Mouse (Mus musculus) cortical plate, adult 2 months (tissue): ENCODE measurements around the gene Draxin. TPM values are rescaled to one million over a fixed set of nuclear protein-coding genes. Genes with fewer than 3 reads are reported as not detected.
"Not testable (repeated sequence)": the region's sequence is repeated elsewhere in the genome, so short reads cannot be mapped to it uniquely, and the experiment has no call there.

Source experiments
- H3K27ac ChIP-seq: fragments of 200-500 bp; 2 replicates; pipeline ENCODE4 v1.5.1; 2012; ENCODE audit warnings: low read length, control low read depth, inconsistent platforms; ENCODE audit not compliant: insufficient read depth
- H3K4me1 ChIP-seq: fragments of 200-500 bp; 2 replicates; pipeline ENCODE4 v1.6.1; 2011; ENCODE audit warnings: low read length; ENCODE audit not compliant: control insufficient read depth, insufficient read depth
- H3K4me3 ChIP-seq: fragments of 200-500 bp; 2 replicates; pipeline ENCODE4 v1.5.1; 2011; ENCODE audit warnings: mild to moderate bottlenecking, low read length, control low read depth; ENCODE audit not compliant: insufficient read depth
- CTCF ChIP-seq: fragments of 200-500 bp; IDR thresholded peaks from 2 replicates; pipeline ENCODE4 v1.5.1; 2011; ENCODE audit warnings: mild to moderate bottlenecking, control low read depth, low read length; ENCODE audit not compliant: insufficient read depth; ENCODE audit errors: extremely low read depth
- POLR2A ChIP-seq: fragments of 200-500 bp; IDR thresholded peaks from 2 replicates; pipeline ENCODE4 v1.6.1; 2011; ENCODE audit warnings: mild to moderate bottlenecking, low read length, control low read depth; ENCODE audit not compliant: insufficient read depth; ENCODE audit errors: extremely low read depth
- polyA plus RNA-seq: library from polyadenylated mRNA; depleted of rRNA; stranded (reverse); fragments of >200 nt; gene quantifications from 2 replicates; pipeline ENCODE4 v1.2.3, GENCODE M21; 2012; rRNA removed

Gene Draxin
- polyA plus RNA-seq, 1 experiment = 0.42 TPM

DNA sequence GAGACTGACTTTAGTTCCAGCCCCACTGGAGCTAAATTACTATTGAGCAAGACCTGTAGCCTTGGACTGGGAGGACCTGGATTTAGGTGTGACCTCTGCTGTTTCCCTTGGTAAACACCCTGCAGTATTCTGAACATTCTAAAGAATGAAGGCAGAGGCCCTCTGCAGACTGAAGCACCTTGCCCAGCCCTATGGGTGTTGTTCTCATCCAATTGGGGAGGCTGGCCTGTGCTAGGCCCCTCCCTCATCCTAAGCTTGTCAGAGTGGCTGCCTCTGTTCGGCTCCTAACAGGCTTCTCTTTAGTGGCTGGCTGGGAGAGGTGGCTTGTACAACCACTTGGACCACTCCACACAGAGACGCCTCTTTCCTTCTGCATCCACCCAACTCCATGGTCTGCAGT lies 77.5 kb downstream of the Draxin start:
- 0 out of 2 replicates have a peak overlapping the region, but pooled peaks have one; percentile 1 for H3K27ac ChIP-seq
- TF ChIP-seq POLR2A = no peak
- TF ChIP-seq CTCF = no peak
- H3K4me1 ChIP-seq = no peaks in the 10 kb centered on the region
- H3K4me3 ChIP-seq = no peak overlapping the region

- TF ChIP-seq POLR2A (no peak), CTCF (no peak)
Observed at GRCm38 (mm10) chr4:148051886-148052285, 78.6 kb downstream of the Draxin start.

GRCm38 (mm10) chr4:148051046-148051776 lies 79.3 kb downstream of the Draxin start:
- TF ChIP-seq CTCF (no peak), POLR2A (no peak)
- no peaks in the 10 kb centered on the region for H3K4me1 ChIP-seq
- no peak overlapping the region for H3K27ac ChIP-seq
- no peak overlapping the region for H3K4me3 ChIP-seq

More at GRCm38 (mm10) chr4:148051886-148052285, 78.6 kb downstream of the Draxin start:
- H3K4me1 ChIP-seq = no peaks in the 10 kb centered on the region
- no peak overlapping the region for H3K27ac ChIP-seq
- H3K4me3 ChIP-seq = no peak overlapping the region

DNA sequence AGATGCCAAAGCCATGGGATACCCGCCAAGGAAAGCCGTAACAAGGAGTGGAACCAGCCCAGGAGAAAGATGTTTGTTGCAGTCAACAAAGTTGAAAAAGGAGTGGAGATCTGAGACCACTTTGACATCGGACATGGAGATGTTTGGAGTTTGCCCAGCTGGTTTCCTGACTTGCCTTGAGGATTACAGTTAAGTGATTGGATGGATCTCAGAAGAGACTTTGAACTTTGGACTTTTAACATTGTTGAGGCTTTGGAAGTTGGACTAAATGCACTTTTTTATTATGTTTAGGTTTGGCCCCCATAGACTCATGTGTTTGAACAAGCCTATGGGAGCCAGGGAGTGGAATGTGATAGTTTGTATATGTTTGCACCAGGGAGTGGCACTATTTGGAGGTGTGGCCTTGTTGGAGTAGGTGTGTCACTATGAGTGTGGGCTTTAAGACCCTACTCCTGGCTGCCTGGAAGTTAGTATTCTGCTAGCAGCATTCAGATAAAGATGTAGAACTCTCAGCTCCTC lies 80.0 kb downstream of the Draxin start:
- not testable (repeated sequence) for H3K4me1 ChIP-seq, H3K4me3 ChIP-seq, H3K27ac ChIP-seq

Other genes with a start within 250 kb of the Draxin start
- 101 and 105 TPM in 2 replicates for gene Mfn2, start 226.0 kb downstream of the Draxin start, polyA plus RNA-seq
- 21.9 and 24.4 TPM in 2 replicates for gene Plod1, start 193.9 kb downstream of the Draxin start, polyA plus RNA-seq
- gene 2510039O18Rik, start 189.8 kb downstream of the Draxin start, polyA plus RNA-seq = 33.2 TPM in 2 replicates
- not detected in 2 replicates for gene Nppb, start 144.9 kb downstream of the Draxin start, polyA plus RNA-seq
- gene Nppa, start 130.0 kb downstream of the Draxin start, polyA plus RNA-seq = 0.21 TPM in 2 replicates
- gene Clcn6, start 91.9 kb downstream of the Draxin start, polyA plus RNA-seq = 44.6 and 45.0 TPM in 2 replicates
- 32.2 and 34.2 TPM in 2 replicates for gene Mthfr, start 91.6 kb downstream of the Draxin start, polyA plus RNA-seq
- gene Agtrap, start 42.7 kb downstream of the Draxin start, polyA plus RNA-seq = 5.8 and 6.1 TPM in 2 replicates
- gene Mad2l2, start 314 bp downstream of the Draxin start, polyA plus RNA-seq = 24.2 and 25.2 TPM in 2 replicates
- gene Fbxo6, start 21.4 kb upstream of the Draxin start, polyA plus RNA-seq = 38.5 and 41.3 TPM in 2 replicates
- gene Fbxo44, start 29.8 kb upstream of the Draxin start, polyA plus RNA-seq = 236 and 238 TPM in 2 replicates
- gene Fbxo2, start 29.9 kb upstream of the Draxin start, polyA plus RNA-seq = 139 and 142 TPM in 2 replicates
- 19.6 and 20.1 TPM in 2 replicates for gene Disp3, start 157.3 kb upstream of the Draxin start, polyA plus RNA-seq